Mouse (Mus musculus) brain, embryonic 14.5 days (tissue): ENCODE results near the gene Kpna1.

Source experiments
- CTCF ChIP-seq: fragments of 200-500 bp; IDR thresholded peaks from 2 replicates; pipeline ENCODE4 v1.5.1; 2012; ENCODE audit warnings: inconsistent platforms, mild to moderate bottlenecking, moderate library complexity, borderline replicate concordance; ENCODE audit not compliant: insufficient read depth, insufficient read length; ENCODE audit errors: extremely low read depth
- POLR2A ChIP-seq: fragments of 200-500 bp; IDR thresholded peaks from 2 replicates; pipeline ENCODE4 v1.6.1; 2012; ENCODE audit warnings: mild to moderate bottlenecking, inconsistent platforms, borderline replicate concordance; ENCODE audit not compliant: poor library complexity, insufficient read depth, insufficient read length, severe bottlenecking; ENCODE audit errors: extremely low read depth

DNA sequence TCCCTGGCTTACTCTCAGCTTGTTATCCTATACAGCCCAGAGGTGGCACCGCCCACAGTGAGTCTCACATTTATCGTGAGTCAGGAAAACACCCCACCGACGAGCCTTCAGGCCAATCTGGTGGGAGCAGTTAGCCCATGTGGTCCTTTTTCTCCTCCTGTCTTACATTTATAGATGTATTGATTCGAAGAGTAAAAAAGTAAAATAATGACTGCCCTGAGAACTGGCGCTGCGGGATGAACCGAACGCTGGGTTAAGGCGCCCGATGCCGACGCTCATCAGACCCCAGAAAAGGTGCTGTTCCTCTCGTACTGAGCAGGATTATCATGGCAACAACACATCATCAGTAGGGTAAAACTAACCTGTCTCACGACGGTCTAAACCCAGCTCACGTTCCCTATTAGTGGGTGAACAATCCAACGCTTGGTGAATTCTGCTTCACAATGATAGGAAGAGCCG lies 2.8 kb downstream of the Kpna1 start:
- TF ChIP-seq CTCF, result no peak
- TF ChIP-seq POLR2A, result no peak
